15 mouse cellular contexts compared by ENCODE assay signal in the genomic region with DNA sequence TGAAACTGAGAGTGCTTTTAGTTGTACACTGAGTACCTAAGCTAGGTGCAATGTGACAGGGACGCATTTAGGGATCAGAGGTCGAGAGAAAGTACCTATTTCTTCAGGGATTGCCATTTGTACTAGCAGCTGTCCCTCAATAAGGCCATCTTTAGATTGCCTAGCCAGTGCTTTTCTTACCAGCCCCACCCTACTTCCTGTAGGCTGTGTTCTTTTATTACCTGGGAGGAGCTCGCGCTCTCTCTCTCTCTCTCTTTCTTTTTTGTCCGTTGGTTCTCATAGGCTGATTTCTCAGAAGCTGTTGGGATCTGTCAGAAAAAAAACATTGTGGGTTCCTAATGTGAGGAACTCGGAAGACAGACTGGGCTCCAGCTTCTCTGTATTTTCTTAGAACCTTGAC. TPM values are rescaled to one million over a fixed set of nuclear protein-coding genes. Genes with fewer than 3 reads are reported as not detected.
DNase-seq lines count a peak whose midpoint lies in the region; ATAC-seq and TF ChIP-seq lines count a peak whose summit lies in the region.
"Had no signal": no experiment of that assay in that cellular context is flagged by ENCODE, and none has a peak within 500 bp of the region (broad histone marks: within the 10 kb centered on the region; RNA-seq: fewer than 3 reads in every experiment).

No protein-coding gene starts in this region.

- no peak overlapping the region for H3K9ac ChIP-seq in heart, adult 2 months (ENCODE audit: low read depth, low read length)
- H3K9ac ChIP-seq in forebrain, embryonic 12.5 days: no peak overlapping the region
- H3K9ac ChIP-seq: embryonic facial prominence, embryonic 13.5 days; liver, postnatal 0 days had no signal

- DNase-seq in heart, adult 2 months: no peak
- DNase-seq in heart, postnatal 10 days: no peak
- peak; percentile 43 for DNase-seq in thymus, postnatal 0 days (ENCODE audit: low spot score)
- DNase-seq in thymus, postnatal 14 days: no peak
- peak; percentile 66 for DNase-seq in naive thymus-derived CD4-positive, alpha-beta T cell, adult 2 months (ENCODE audit: low read depth)
- no peak for DNase-seq in adrenal gland, adult (ENCODE audit: inconsistent age in 2 of 2, low spot score in 1 of 2)
- DNase-seq in kidney, postnatal 14 days: no peak
- DNase-seq: cerebellum, adult 11 months; kidney, postnatal 4 days; liver, postnatal 0 days had no signal

- TF ChIP-seq CTCF in heart, adult 2 months (IDR thresholded peaks at IDR 0.05): no peak

- intact Hi-C loops in heart, adult 2 months (cut with DNase I): no loop called here
- intact Hi-C loops in heart, postnatal 10 days (cut with DNase I): no loop called here

- no peaks in the 10 kb centered on the region for H3K9me3 ChIP-seq in forebrain, embryonic 12.5 days
- H3K9me3 ChIP-seq: embryonic facial prominence, embryonic 13.5 days; forebrain, embryonic 10.5 days; G1E had no signal

- TF ChIP-seq POLR2A in heart, adult 2 months (IDR thresholded peaks at IDR 0.05; ENCODE audit: insufficient read depth, low read depth, low read length): no peak

- peak overlapping the region; percentile 61 for H3K27ac ChIP-seq in heart, adult 2 months
- H3K27ac ChIP-seq in forebrain, embryonic 12.5 days: no peak overlapping the region
- H3K27ac ChIP-seq: embryonic facial prominence, embryonic 13.5 days; forebrain, embryonic 10.5 days; macrophage had no signal

- TF ChIP-seq EP300 in heart, adult 2 months (IDR thresholded peaks at IDR 0.05; ENCODE audit: insufficient read depth, low read depth, low read length): no peak

- H3K36me3 ChIP-seq in heart, adult 2 months (ENCODE audit: control insufficient read depth, insufficient read depth, low read length): peaks cover 3% of the 10 kb centered on the region; the same call in 1 of the 2 replicates
- H3K36me3 ChIP-seq in forebrain, embryonic 12.5 days (replicated peaks): no peaks in the 10 kb centered on the region
- H3K36me3 ChIP-seq: embryonic facial prominence, embryonic 13.5 days; G1E had no signal

- H3K27me3 ChIP-seq in heart, adult 2 months (ENCODE audit: control insufficient read depth, insufficient read depth, low read length): no peaks in the 10 kb centered on the region
- no peaks in the 10 kb centered on the region; the same call in 1 of the 2 replicates for H3K27me3 ChIP-seq in forebrain, embryonic 12.5 days
- H3K27me3 ChIP-seq: embryonic facial prominence, embryonic 13.5 days had no signal

- ATAC-seq in forebrain, embryonic 12.5 days (ENCODE audit: low FRiP score): no peak
- ATAC-seq: liver, postnatal 0 days had no signal

- peaks cover 16% of the 10 kb centered on the region for H3K4me1 ChIP-seq in heart, adult 2 months (ENCODE audit: control insufficient read depth, insufficient read depth, low read length)
- H3K4me1 ChIP-seq in forebrain, embryonic 12.5 days: peaks cover 6% of the 10 kb centered on the region; the same call in 1 of the 2 replicates

- no peak overlapping the region for H3K4me3 ChIP-seq in heart, adult 2 months
- H3K4me3 ChIP-seq in forebrain, embryonic 12.5 days (replicated peaks): no peak overlapping the region
- H3K4me3 ChIP-seq: embryonic facial prominence, embryonic 13.5 days; forebrain, embryonic 10.5 days had no signal

- no peak overlapping the region for H3K4me2 ChIP-seq in forebrain, embryonic 12.5 days
- H3K4me2 ChIP-seq: embryonic facial prominence, embryonic 13.5 days had no signal

- 59% methylated on average over 6 of the region's 6 CpGs for WGBS in heart, adult 2 months
- WGBS in forebrain, embryonic 12.5 days: 81% methylated on average over 6 of the region's 6 CpGs

- H3K79me2 ChIP-seq in heart, adult 2 months (replicated peaks; ENCODE audit: control insufficient read depth, insufficient read depth, low read length): 0 out of 2 replicates have a peak, but pooled peaks cover 3% of the 10 kb centered on the region

RNA-seq across cellular contexts. Expression of a gene that starts 55.4 kb away (rescaled TPM):
- 10 to 100 TPM; 45.3 to 65.8 TPM for total RNA-seq in heart, adult 2 months (2021)
- 31.8 and 58.9 TPM in 2 replicates for polyA plus RNA-seq in heart, adult 2 months (2012; rRNA removed)
- total RNA-seq in heart, postnatal 10 days (2021): 10 to 100 TPM; 95.3 to 98.2 TPM
- polyA plus RNA-seq in thymus, postnatal 0 days (2015; fragmentation: Nextera tagmentation; extraction: Ambion mirVana): 34.9 and 37.8 TPM in 2 replicates
- 47.1 and 48.3 TPM in 2 replicates for polyA plus RNA-seq in forebrain, embryonic 12.5 days (2016; fragmentation: Nextera tagmentation; extraction: Ambion mirVana)

Comparison
In these comparisons a context has a peak if more than half of its experiments do, and no peak if none do; other contexts are left out.
1. DNase-seq: peak in thymus, postnatal 0 days (single experiment) and naive thymus-derived CD4-positive, alpha-beta T cell, adult 2 months (single experiment); none in heart, adult 2 months (0 of 2), heart, postnatal 10 days (0 of 2), thymus, postnatal 14 days (single experiment), adrenal gland, adult (0 of 2) and kidney, postnatal 14 days (single experiment).